Mouse (Mus musculus) liver, postnatal 0 days (tissue): Measurements from ENCODE around the gene Slc16a12.

ENCODE experiments used
- CTCF ChIP-seq: sonication (generic); IDR thresholded peaks from 2 replicates; pipeline ENCODE4 v1.5.1; 2016; ENCODE audit warnings: antibody characterized with exemption, low read depth
- EP300 ChIP-seq: IDR thresholded peaks from 2 replicates; pipeline ENCODE4 v1.6.1; 2016; ENCODE audit warnings: antibody characterized with exemption, low read depth, mild to moderate bottlenecking

- no peak for TF ChIP-seq CTCF
- no peak for TF ChIP-seq EP300
Observed at GRCm38 (mm10) chr19:34733020-34733419, 14.1 kb downstream of the Slc16a12 start.
